Mouse (Mus musculus) kidney, embryonic 14.5 days (tissue): ENCODE results near the gene Pinlyp. TPM values are rescaled to one million over a fixed set of nuclear protein-coding genes. Genes with fewer than 3 reads are reported as not detected.

Source experiments
- ATAC-seq: fragments of 200-750 bp; cut with Nextera tagmentation; 2 replicates; pipeline ENCODE4 v1.8.0; 2017; ENCODE audit warnings: moderate number of reproducible peaks, mild to moderate bottlenecking, moderate TSS enrichment, moderate library complexity; ENCODE audit not compliant: low FRiP score, low TSS enrichment
- H3K27ac ChIP-seq: fragments of 300-500 bp; sonication (generic); 2 replicates; pipeline ENCODE4 v1.5.1; 2014; ENCODE audit warnings: low read depth, mild to moderate bottlenecking, low read length, moderate library complexity, mixed read lengths
- H3K27me3 ChIP-seq: fragments of 300-500 bp; sonication (generic); 2 replicates; pipeline ENCODE4 v1.6.1; 2014; ENCODE audit warnings: mild to moderate bottlenecking, low read length; ENCODE audit not compliant: control insufficient read depth, insufficient read depth
- H3K36me3 ChIP-seq: fragments of 300-500 bp; sonication (generic); 2 replicates; pipeline ENCODE4 v1.6.1; 2014; ENCODE audit warnings: low read length, mixed read lengths; ENCODE audit not compliant: control insufficient read depth, insufficient read depth
- H3K4me1 ChIP-seq: fragments of 300-500 bp; sonication (generic); 2 replicates; pipeline ENCODE4 v1.6.1; 2014; ENCODE audit warnings: low read length, mixed read lengths; ENCODE audit not compliant: control insufficient read depth, insufficient read depth
- H3K4me2 ChIP-seq: fragments of 300-500 bp; sonication (generic); replicated peaks from 2 replicates; pipeline ENCODE4 v1.6.1; 2014; ENCODE audit warnings: low read depth, mild to moderate bottlenecking, low read length
- H3K4me3 ChIP-seq: fragments of 300-500 bp; sonication (generic); 2 replicates; pipeline ENCODE4 v1.5.1; 2014; ENCODE audit warnings: mild to moderate bottlenecking, low read length
- H3K9ac ChIP-seq: fragments of 300-500 bp; sonication (generic); 2 replicates; pipeline ENCODE4 v1.6.1; 2014; ENCODE audit warnings: low read depth, mild to moderate bottlenecking, low read length, moderate library complexity
- H3K9me3 ChIP-seq: fragments of 300-500 bp; sonication (generic); 2 replicates; pipeline ENCODE4 v1.6.1; 2016; ENCODE audit warnings: low read length; ENCODE audit not compliant: control insufficient read depth
- WGBS: fragments of 180-500 bp; shearing (Covaris S2); extraction: QIAGEN DNeasy Blood & Tissue Kit; methylation state at CpG from one replicate; pipeline ENCODE4 v1.1.7; 2014; 5-methylcytosine and 5-hydroxymethylcytosine counted together
- polyA plus RNA-seq: library from polyadenylated mRNA; unstranded; fragments of >200 nt; fragmentation: Nextera tagmentation; extraction: Ambion mirVana; gene quantifications from 2 replicates; pipeline ENCODE4 v1.2.1, GENCODE M21; 2014

Pinlyp gene
- polyA plus RNA-seq, 1 experiment from 2014 or later, result 0.43 TPM

DNA sequence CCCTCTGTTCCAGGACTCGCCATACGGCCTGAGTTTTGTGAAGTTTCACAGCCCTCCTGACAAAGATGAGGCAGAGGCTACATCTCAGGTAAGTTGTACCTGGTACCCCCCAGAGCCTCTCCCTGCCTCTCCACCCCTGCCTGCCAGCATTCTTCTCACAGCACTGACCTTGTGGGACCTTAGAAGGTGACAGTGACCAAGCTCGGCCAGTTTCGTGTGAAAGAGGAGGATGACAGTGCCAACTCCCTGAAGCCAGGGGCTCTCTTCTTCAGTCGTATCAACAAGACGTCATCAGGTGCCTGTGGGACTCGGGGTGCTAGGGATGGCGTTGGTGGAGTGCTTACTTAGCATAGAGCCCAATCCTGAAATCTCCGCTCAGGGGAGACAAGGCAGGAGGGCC lies 20.3 kb upstream of the Pinlyp start:
- H3K4me2 ChIP-seq, result no peak overlapping the region
- no peaks in the 10 kb centered on the region for H3K27me3 ChIP-seq
- H3K27ac ChIP-seq, result no peak overlapping the region
- WGBS, result 93% methylated on average over 9 of the region's 9 CpGs
- peaks cover 72% of the 10 kb centered on the region for H3K36me3 ChIP-seq
- H3K9ac ChIP-seq, result no peak overlapping the region
- no peak overlapping the region for H3K4me3 ChIP-seq
- no peaks in the 10 kb centered on the region for H3K4me1 ChIP-seq
- ATAC-seq, result no peak
- no peaks in the 10 kb centered on the region for H3K9me3 ChIP-seq

DNA sequence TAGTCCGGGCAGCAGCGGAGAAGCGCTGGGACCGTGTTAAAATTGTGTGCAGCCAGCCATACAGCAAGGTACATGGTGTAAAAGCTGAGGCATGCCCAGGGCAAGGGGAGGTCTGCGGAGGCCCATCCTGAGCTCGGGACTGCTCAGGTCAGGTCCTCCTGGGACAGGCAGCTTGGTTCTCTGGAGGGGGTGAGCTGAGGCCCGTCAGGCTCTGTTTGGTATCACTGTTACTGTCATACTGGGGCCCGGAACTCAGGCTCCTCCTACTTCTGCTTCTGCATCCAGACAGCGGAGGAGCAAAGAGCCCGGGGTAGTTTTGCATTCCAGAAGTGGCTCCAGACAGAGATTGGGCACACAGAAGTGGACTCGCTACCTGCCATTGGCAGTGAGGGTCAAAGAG lies 19.7 kb upstream of the Pinlyp start:
- Histone ChIP-seq H3K27me3 (no peaks in the 10 kb centered on the region), H3K27ac (no peak overlapping the region), H3K4me2 (no peak overlapping the region), H3K4me3 (no peak overlapping the region), H3K9ac (no peak overlapping the region), H3K9me3 (no peaks in the 10 kb centered on the region), H3K4me1 (no peaks in the 10 kb centered on the region), H3K36me3 (peaks cover 72% of the 10 kb centered on the region)
- WGBS, result 96% methylated on average over 11 of the region's 11 CpGs
- no peak for ATAC-seq

DNA sequence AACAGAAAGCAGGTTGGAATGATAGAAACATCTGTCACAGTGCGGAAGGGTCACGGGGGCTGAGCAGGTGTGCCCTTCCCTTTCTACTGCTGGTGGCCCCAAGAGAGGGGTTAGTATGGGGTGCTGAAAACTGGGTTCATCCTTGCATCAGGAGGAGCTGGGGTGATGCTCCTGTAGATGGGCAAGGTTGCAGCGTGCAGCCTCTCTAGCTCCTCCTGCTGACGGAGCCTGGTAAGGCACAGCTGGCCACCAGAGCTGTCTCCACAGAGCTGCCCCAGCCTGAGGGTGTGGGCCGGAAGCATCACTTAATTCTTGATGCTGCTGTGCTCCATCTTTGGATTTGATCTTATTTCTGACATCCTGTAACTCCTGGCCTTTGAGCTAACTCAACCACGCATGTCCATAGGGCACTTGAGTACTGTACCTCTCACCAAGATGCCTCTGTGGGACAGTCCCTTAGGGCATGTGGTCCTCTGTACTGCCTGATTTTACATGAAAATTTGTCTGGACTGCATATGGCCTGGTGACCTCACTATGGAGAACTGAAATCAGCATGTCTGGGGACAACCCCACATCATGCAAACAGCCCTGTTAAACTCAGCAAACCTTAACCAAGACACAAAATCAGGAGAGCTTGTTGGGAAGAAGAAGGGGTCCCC lies 18.8 kb upstream of the Pinlyp start:
- no peak overlapping the region for H3K9ac ChIP-seq
- no peaks in the 10 kb centered on the region for H3K27me3 ChIP-seq
- peaks cover 72% of the 10 kb centered on the region for H3K36me3 ChIP-seq
- no peak overlapping the region for H3K4me3 ChIP-seq
- no peak overlapping the region for H3K27ac ChIP-seq
- H3K4me1 ChIP-seq, result no peaks in the 10 kb centered on the region
- H3K9me3 ChIP-seq, result no peaks in the 10 kb centered on the region
- ATAC-seq, result peak; percentile 25; the same call in 1 of the 2 replicates
- 66% methylated on average over 6 of the region's 6 CpGs for WGBS
- H3K4me2 ChIP-seq, result no peak overlapping the region

DNA sequence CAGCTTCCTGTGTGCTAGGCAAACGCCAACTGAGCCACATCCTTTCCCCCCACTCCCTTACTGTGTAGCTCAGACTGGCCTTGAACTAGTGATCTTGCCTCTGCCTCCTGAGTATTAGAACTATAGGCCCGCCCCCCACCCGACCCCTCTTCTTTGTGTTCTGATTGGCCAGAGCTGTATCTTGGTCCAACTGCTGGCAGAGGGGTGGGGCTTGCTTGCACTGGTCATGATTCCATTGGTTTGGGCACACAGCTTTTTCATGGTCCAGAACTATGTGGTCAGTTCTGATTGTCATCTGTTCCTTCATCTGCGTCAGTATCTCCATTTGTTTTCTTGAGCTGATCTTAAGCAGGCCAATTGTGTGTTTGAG lies 17.9 kb upstream of the Pinlyp start:
- Histone ChIP-seq H3K9ac (no peak overlapping the region), H3K9me3 (no peaks in the 10 kb centered on the region), H3K4me1 (no peaks in the 10 kb centered on the region), H3K4me3 (no peak overlapping the region), H3K27ac (no peak overlapping the region), H3K4me2 (no peak overlapping the region), H3K27me3 (no peaks in the 10 kb centered on the region), H3K36me3 (peaks cover 72% of the 10 kb centered on the region)
- 81% methylated on average over 4 of the region's 4 CpGs for WGBS
- ATAC-seq, result no peak

DNA sequence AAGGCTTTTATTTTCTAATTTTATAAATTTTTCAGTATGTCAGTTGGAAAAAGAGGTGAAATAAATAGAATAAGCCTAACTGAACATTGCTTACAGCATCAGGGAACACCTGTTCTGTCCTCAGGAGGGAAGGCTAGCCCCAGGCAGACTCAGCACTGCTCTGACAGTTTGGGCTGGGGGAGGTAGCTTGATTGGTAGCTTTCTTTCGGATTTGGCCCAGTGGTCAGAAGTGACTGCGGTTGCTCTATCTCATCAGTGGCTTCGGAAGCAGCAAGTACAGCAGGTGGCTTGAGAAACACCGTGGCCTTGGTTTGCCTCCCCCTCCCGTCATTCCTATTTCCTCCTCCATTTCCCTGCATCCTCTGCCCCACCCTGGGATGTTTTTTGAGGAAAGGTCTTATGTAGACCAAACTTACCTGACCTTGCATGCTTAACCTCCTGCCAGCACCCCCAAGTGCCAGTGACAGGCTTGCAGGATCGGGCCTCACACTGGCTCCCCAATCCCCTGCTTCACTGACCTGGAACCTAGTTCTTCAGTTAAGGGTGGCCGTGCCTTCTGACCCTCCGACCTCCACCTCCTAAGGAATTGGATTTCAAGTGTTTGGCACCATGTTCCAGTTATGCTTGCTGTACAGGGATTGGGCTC lies 17.4 kb upstream of the Pinlyp start:
- no peaks in the 10 kb centered on the region for H3K9me3 ChIP-seq
- H3K4me3 ChIP-seq, result no peak overlapping the region
- WGBS, result 53% methylated on average over 8 of the region's 8 CpGs
- H3K27ac ChIP-seq, result no peak overlapping the region
- H3K9ac ChIP-seq, result no peak overlapping the region
- ATAC-seq, result no peak
- no peaks in the 10 kb centered on the region for H3K4me1 ChIP-seq
- no peaks in the 10 kb centered on the region for H3K27me3 ChIP-seq
- no peak overlapping the region for H3K4me2 ChIP-seq
- peaks cover 67% of the 10 kb centered on the region for H3K36me3 ChIP-seq

DNA sequence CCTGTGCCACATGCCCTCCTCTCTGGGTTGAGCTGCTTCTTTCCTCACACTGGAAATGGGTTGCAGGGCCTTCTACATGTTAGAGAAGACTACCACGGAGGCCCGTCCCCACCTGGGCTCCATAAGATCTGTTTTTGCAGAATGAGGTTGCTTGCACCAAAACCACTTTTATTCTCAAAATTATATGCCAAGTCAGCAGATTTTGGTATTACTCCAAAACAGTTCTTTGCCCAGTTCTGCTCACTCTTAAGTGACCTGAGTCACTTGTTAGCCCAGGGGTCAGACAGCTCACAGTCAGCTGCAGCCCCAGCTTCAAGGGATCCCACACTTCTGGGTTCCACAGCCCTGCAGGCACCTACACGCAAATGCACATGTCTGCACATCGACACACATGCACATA lies 15.5 kb upstream of the Pinlyp start:
- no peak overlapping the region for H3K4me3 ChIP-seq
- no peaks in the 10 kb centered on the region for H3K9me3 ChIP-seq
- H3K36me3 ChIP-seq, result peaks cover 53% of the 10 kb centered on the region
- H3K9ac ChIP-seq, result no peak overlapping the region
- H3K4me1 ChIP-seq, result no peaks in the 10 kb centered on the region
- H3K4me2 ChIP-seq, result no peak overlapping the region
- ATAC-seq, result no peak
- 82% methylated on average over 4 of the region's 4 CpGs for WGBS
- no peak overlapping the region for H3K27ac ChIP-seq
- no peaks in the 10 kb centered on the region for H3K27me3 ChIP-seq

DNA sequence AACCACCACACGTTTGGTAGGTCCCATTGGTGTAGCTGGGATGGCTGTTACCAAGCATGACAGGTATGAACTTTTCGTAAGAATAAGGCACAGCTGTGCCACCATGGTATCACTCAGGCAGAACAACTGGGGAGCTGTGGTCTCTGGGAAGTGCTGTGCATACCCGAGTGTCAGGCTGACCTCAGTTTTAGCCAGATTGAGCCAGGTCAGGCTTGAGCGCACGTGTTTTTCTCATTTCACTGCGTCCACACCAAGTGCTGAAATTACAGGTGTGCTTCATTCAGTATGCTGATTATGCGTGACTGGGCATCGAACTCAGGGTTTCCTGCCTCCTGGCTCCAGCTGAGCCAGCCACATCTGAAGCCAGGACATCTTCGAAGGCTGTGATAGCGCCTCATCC lies 9.9 kb upstream of the Pinlyp start:
- H3K9me3 ChIP-seq, result no peaks in the 10 kb centered on the region
- no peak overlapping the region for H3K4me3 ChIP-seq
- H3K4me2 ChIP-seq, result no peak overlapping the region
- 0 out of 2 replicates have a peak, but pooled peaks cover 2% of the 10 kb centered on the region for H3K4me1 ChIP-seq
- H3K36me3 ChIP-seq, result peaks cover 51% of the 10 kb centered on the region
- H3K9ac ChIP-seq, result no peak overlapping the region
- 79% methylated on average over 10 of the region's 10 CpGs for WGBS
- no peak overlapping the region for H3K27ac ChIP-seq
- 0 out of 2 replicates have a peak, but pooled peaks have one; percentile 24 for ATAC-seq
- H3K27me3 ChIP-seq, result no peaks in the 10 kb centered on the region

DNA sequence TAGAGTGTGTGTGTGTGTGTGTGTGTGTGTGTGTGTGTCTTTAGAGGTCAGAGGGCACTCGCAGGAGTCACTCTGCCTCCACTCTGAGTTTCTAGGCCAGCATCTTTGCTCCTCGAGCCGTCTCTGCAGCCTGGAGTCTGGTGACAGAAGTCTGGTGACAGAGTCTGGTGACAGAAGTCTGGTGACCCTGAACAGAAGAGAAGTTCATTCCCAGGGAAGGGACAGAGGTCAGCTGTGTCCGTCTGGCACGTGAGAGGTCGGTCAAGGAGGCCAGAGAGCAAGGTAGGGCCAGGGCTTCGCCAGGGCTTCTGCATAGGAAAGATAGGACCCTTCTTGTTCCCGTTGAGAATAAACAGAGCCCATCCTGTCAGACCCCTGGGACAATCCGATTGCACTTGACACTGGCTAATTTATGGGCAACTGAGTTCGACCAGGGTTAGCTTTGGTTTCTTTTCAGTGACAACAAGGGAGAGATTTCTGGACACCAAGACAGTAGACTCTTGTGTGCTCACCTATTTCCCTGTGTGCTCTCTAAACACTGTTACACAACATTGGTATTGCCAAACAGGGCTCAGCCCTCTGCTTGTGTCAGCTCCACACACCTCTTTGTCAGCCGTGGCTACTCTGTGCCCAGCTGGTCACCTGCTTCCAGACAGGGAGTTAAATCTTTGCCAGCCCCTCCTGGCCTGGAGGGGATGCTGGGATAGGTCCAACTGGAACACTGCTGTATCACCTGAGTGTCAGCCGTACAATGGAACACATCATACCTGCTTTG lies 6.3 kb upstream of the Pinlyp start:
- peaks cover 61% of the 10 kb centered on the region for H3K36me3 ChIP-seq
- H3K27me3 ChIP-seq, result no peaks in the 10 kb centered on the region
- H3K27ac ChIP-seq, result no peak overlapping the region
- no peak overlapping the region for H3K9ac ChIP-seq
- H3K4me3 ChIP-seq, result no peak overlapping the region
- H3K4me2 ChIP-seq, result no peak overlapping the region
- H3K9me3 ChIP-seq, result no peaks in the 10 kb centered on the region
- WGBS, result 74% methylated on average over 12 of the region's 12 CpGs
- H3K4me1 ChIP-seq, result peaks cover 11% of the 10 kb centered on the region
- ATAC-seq, result no peak

DNA sequence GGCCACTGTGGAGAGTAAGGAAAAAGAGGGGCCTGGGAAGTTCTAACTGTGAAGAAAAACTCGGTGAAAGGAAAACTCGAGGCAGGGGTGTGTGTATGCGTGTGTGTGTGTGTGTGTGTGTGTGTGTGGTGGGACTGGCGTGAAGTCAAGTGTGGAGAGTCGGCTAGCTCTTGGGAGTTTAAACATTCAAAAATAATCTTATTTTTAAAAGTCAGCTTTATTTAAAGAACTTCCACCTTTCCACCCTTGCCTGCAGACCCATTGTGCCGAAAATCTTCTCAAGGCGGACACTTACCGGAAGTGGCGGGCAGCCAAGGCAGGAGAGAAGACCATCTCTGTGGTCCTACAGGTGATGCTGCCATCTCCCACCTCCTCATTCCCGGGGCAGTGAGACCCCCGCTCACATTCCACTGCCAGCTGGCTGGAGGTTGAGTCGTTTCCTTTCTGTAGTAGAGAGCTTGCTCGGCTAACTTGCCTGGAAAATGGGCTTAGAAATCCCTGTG lies 1.7 kb upstream of the Pinlyp start:
- peaks cover 15% of the 10 kb centered on the region for H3K4me1 ChIP-seq
- H3K4me2 ChIP-seq, result peak overlapping the region; percentile 76
- no peaks in the 10 kb centered on the region for H3K9me3 ChIP-seq
- WGBS, result 20% methylated on average over 13 of the region's 13 CpGs
- peak overlapping the region; percentile 80 for H3K9ac ChIP-seq
- H3K27ac ChIP-seq, result peak overlapping the region; percentile 77; the same call in 1 of the 2 replicates
- H3K4me3 ChIP-seq, result peak overlapping the region; percentile 91
- H3K36me3 ChIP-seq, result peaks cover 34% of the 10 kb centered on the region
- H3K27me3 ChIP-seq, result no peaks in the 10 kb centered on the region
- ATAC-seq, result no peak
